Mouse (Mus musculus) midbrain, embryonic 11.5 days (tissue): Measurements from ENCODE around the gene Sema4c. TPM values are rescaled to one million over a fixed set of nuclear protein-coding genes. Genes with fewer than 3 reads are reported as not detected.
A peak's percentile ranks its signal among the peaks of the same experiment; 100 is the strongest.

Experiments
- ATAC-seq: fragments of 200-750 bp; cut with Nextera tagmentation; 2 replicates; pipeline ENCODE4 v1.8.0; 2017; ENCODE audit warnings: moderate TSS enrichment, moderate library complexity; ENCODE audit not compliant: low FRiP score
- DNase-seq: peaks from one replicate; pipeline ENCODE4 v3.0.0; 2015; ENCODE audit warnings: low spot score; ENCODE audit errors: missing footprints
- H3K27ac ChIP-seq: fragments of 300-500 bp; sonication (generic); 2 replicates; pipeline ENCODE4 v1.5.1; 2014; ENCODE audit warnings: low read depth, low read length
- H3K27me3 ChIP-seq: fragments of 300-500 bp; sonication (generic); 2 replicates; pipeline ENCODE4 v1.6.1; 2014; ENCODE audit warnings: mild to moderate bottlenecking, low read length, moderate library complexity, mixed read lengths; ENCODE audit not compliant: control insufficient read depth, insufficient read depth
- H3K36me3 ChIP-seq: fragments of 300-500 bp; sonication (generic); 2 replicates; pipeline ENCODE4 v1.6.1; 2014; ENCODE audit warnings: mild to moderate bottlenecking, low read length, moderate library complexity, mixed read lengths; ENCODE audit not compliant: control insufficient read depth, insufficient read depth
- H3K4me1 ChIP-seq: fragments of 300-500 bp; sonication (generic); 2 replicates; pipeline ENCODE4 v1.6.1; 2014; ENCODE audit warnings: low read length; ENCODE audit not compliant: control insufficient read depth, insufficient read depth
- H3K4me2 ChIP-seq: fragments of 300-500 bp; sonication (generic); 2 replicates; pipeline ENCODE4 v1.6.1; 2014; ENCODE audit warnings: mild to moderate bottlenecking, moderate library complexity
- H3K4me3 ChIP-seq: fragments of 300-500 bp; sonication (generic); 2 replicates; pipeline ENCODE4 v1.5.1; 2014; ENCODE audit warnings: low read depth, low read length
- H3K9ac ChIP-seq: fragments of 300-500 bp; sonication (generic); 2 replicates; pipeline ENCODE4 v1.6.1; 2014; ENCODE audit warnings: low read length
- H3K9me3 ChIP-seq: fragments of 300-500 bp; sonication (generic); 2 replicates; pipeline ENCODE4 v1.6.1; 2016; ENCODE audit warnings: low read length; ENCODE audit not compliant: control insufficient read depth
- WGBS: fragments of 180-500 bp; shearing (Covaris S2); extraction: QIAGEN DNeasy Blood & Tissue Kit; methylation state at CpG from one replicate; pipeline ENCODE4 v1.1.7; 2014; 5-methylcytosine and 5-hydroxymethylcytosine counted together
- polyA plus RNA-seq: library from polyadenylated mRNA; unstranded; fragments of >200 nt; fragmentation: Nextera tagmentation; extraction: Ambion mirVana; gene quantifications from 2 replicates; pipeline ENCODE4 v1.2.1, GENCODE M21; 2014

Gene Sema4c
- polyA plus RNA-seq: 3.1 and 3.4 TPM in 2 replicates

DNA sequence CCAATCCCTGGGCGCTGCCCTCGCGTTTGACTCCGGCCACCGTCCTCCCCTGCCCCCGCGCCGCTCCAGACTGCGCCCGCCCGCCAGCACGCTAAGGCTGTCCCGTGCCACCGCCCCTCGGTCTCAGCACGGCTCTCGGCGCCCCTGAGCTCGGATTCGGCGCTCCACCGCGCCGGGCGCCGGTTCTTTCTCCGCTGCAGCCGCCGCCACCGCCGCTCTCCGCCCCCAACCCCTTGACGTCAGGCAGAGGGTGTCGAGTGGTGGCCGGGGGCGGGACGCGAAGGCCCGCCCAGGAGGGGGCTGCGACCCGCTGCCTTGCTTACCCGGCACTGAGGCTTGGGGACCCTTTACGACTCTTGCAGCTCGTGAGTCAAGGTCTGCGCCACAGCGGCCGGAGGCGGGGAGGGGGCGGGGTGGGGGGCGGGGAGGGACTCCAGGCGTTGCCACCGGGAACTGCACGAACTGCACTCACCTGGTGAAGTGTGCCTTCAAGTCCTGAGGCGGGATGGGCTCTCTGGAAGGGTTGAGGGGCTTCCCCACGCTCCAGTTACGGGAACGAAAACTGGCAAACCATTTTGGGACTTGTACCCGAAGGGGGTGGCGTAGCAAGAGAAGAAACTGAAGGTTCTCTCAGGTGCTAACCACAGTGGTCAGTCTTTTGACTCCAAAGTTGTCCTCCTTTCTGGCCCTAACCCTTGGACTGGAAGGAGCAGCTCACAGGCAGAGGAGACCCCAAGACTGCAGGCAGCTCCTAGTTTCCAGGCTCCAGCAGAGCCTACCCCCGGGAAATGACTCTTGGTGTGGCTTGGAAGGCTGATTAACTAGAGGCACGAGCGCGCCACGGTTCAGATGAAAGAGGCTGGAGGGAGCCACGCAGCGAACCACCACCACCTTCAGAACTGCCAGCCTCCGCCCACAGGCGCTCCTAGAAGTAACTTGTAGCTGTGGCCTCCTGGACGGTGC lies at the start of gene Sema4c:
Sema4c (minus strand) TSS at position 319 of the 963 bp plus-strand sequence.
- peaks cover 11% of the 10 kb centered on the region for H3K36me3 ChIP-seq
- peak within 1 kb of the TSS; percentile 97 for H3K9ac ChIP-seq
- DNase-seq: peak; percentile 95
- WGBS: under 1% methylated on average over 68 of the region's 69 CpGs
- peak; percentile 71 for ATAC-seq
- H3K4me3 ChIP-seq: peak within 1 kb of the TSS; percentile 96
- H3K9me3 ChIP-seq: no peaks in the 10 kb centered on the region
- peak within 1 kb of the TSS; percentile 99 for H3K4me2 ChIP-seq
- H3K4me1 ChIP-seq: peaks cover 30% of the 10 kb centered on the region
- no peaks in the 10 kb centered on the region for H3K27me3 ChIP-seq
- H3K27ac ChIP-seq: peak within 1 kb of the TSS; percentile 95

DNA sequence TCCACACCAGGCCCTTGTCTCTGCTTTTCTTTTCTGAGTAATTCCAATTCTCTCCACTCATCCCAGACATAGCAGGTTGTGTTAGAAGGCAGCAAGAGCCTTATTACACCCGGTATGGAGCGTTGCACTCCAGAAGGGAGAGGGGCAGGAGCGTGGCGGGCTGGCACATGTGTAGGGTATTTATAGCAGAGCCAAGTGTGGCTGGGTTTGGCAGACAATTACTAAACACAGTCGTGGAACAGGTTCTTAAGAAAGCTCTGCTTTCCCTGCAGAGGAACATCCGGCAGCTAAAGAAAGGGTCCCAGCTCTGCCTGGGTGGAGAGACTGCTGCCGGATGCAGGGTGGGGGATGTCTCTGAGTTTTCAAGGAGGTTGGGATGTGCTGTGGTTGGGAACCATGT lies 48.8 kb upstream of the Sema4c start:
- Histone ChIP-seq H3K9me3 (no peaks in the 10 kb centered on the region), H3K27ac (no peak overlapping the region), H3K9ac (no peak overlapping the region), H3K27me3 (no peaks in the 10 kb centered on the region), H3K4me1 (no peaks in the 10 kb centered on the region; the same call in 1 of the 2 replicates), H3K36me3 (no peaks in the 10 kb centered on the region), H3K4me3 (no peak overlapping the region), H3K4me2 (no peak overlapping the region)
- WGBS: 70% methylated on average over 7 of the region's 7 CpGs
- ATAC-seq (no peak), DNase-seq (peak; percentile 23)

DNA sequence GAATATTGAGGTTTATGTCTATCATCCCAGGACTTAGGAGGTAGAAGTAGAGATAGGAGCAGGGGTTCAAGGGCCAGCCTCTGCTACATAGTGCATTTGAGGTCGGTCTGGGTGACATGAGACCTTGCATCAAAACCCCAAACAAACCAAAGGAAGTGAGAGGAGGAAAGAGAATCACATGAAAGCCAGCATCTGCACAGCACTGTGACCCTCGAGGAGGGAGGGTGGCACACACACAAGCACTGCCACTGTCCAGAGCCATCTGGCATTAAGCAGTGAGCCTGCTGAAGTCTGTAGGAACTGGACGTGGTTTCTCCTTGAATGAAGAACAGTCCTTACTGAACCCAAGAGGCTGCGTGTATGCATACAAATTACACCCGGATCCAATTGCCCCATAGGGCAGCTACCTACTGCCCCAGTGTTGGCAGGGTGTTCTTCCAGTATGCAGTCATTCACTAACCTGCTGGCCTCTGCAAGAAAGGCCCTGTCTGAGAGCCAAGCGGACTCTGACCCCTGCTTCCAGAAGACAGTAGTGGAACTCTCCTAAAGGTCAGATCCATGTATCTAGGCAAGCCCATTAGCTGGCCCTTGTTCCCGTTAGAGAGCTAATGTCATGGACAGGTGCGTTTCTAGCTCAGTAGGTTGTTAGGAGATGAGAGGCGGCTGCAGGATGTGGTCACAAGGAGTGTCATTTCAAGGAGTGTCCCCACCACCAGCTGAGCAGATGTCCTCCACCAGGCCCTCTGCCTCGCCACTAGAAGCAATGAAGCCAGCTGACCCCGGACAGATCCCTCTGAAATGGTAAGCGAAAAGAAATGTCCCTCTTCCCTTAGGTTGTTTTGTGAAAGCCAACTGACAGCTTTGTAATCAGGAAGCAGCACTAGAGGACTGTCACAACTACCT lies 46.4 kb upstream of the Sema4c start:
- DNase-seq: no peak
- H3K27ac ChIP-seq: no peak overlapping the region
- no peaks in the 10 kb centered on the region for H3K36me3 ChIP-seq
- no peak for ATAC-seq
- H3K27me3 ChIP-seq: no peaks in the 10 kb centered on the region
- no peaks in the 10 kb centered on the region for H3K4me1 ChIP-seq
- H3K4me2 ChIP-seq: no peak overlapping the region
- no peaks in the 10 kb centered on the region for H3K9me3 ChIP-seq
- WGBS: 85% methylated on average over 12 of the region's 12 CpGs
- H3K9ac ChIP-seq: no peak overlapping the region
- H3K4me3 ChIP-seq: no peak overlapping the region

DNA sequence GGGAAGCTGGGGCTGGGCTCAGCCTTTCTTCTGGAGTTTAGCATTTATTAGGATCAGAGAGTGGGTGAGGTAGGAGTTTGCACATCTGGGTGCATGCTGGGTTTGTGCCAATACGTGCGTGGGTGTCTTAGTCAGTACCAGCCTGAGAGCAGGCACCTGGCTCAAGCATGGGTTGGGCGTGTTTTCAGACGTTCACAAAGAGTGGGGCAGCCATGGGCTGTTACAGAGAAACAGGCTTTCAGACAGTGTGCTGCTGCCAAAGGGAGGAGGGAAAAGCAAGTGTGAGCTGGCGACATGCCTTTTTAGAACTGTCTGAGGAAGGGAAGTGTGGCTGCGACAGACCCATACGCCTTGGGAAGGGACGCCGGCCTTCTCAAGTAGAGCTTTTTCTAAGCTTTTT lies 45.2 kb upstream of the Sema4c start:
- ATAC-seq: no peak

DNA sequence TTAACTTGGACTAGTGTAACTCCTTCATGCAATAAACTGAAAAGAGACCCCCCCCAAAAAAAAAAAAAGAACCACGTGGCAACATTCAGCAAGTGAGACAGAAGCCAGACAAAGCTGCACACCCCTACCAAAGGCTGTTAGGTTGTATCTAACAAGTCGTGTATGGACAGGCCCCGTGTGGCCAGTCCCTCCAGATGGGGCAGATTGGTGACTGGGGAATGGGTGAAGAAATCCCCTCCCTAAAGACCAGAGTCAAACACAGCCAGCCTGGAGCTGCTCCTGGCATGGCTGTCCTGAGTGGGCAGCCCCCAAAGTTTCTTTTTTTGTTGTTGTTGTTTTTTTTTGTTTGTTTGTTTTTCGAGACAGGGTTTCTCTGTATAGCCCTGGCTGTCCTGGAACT lies 44.1 kb upstream of the Sema4c start:
- no peak for ATAC-seq
- no peaks in the 10 kb centered on the region for H3K27me3 ChIP-seq
- no peaks in the 10 kb centered on the region for H3K9me3 ChIP-seq
- no peaks in the 10 kb centered on the region for H3K4me1 ChIP-seq
- no peak overlapping the region for H3K4me2 ChIP-seq
- peak; percentile 12 for DNase-seq
- H3K9ac ChIP-seq: no peak overlapping the region
- H3K36me3 ChIP-seq: no peaks in the 10 kb centered on the region
- no peak overlapping the region for H3K4me3 ChIP-seq
- no peak overlapping the region for H3K27ac ChIP-seq
- 75% methylated on average over 4 of the region's 4 CpGs for WGBS

More for the DNA sequence above, 45.2 kb upstream of the Sema4c start:
- Histone ChIP-seq H3K9ac (no peak overlapping the region), H3K27ac (no peak overlapping the region), H3K36me3 (no peaks in the 10 kb centered on the region), H3K4me2 (no peak overlapping the region), H3K4me3 (no peak overlapping the region), H3K9me3 (no peaks in the 10 kb centered on the region), H3K4me1 (no peaks in the 10 kb centered on the region), H3K27me3 (no peaks in the 10 kb centered on the region)
- no peak for DNase-seq
- 79% methylated on average over 9 of the region's 9 CpGs for WGBS

DNA sequence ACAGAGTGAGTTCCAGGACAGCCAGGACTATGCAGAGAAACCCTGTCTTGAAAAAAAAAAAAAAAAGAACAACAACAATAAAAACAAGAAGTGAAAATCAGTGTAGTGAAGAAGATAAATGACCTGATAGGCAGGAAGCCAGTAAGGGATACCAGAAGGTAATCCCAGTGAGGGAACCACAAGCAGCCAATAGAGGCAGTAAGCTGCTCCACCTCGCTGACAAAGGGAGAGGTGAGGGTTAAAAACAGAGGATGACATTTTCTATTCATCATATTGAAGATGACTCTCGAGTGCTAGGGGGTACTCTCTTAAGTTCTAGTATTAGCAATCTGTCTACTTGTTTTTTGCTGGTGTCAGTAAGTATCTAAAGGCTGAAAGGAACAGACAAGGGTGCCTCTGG lies 40.3 kb upstream of the Sema4c start:
- no peak for ATAC-seq
- Histone ChIP-seq H3K27ac (no peak overlapping the region), H3K36me3 (no peaks in the 10 kb centered on the region), H3K4me2 (no peak overlapping the region), H3K4me3 (no peak overlapping the region), H3K4me1 (no peaks in the 10 kb centered on the region), H3K9ac (no peak overlapping the region), H3K27me3 (no peaks in the 10 kb centered on the region), H3K9me3 (no peaks in the 10 kb centered on the region)
- peak; percentile 51 for DNase-seq
- 76% methylated on average over 2 of the region's 2 CpGs for WGBS

DNA sequence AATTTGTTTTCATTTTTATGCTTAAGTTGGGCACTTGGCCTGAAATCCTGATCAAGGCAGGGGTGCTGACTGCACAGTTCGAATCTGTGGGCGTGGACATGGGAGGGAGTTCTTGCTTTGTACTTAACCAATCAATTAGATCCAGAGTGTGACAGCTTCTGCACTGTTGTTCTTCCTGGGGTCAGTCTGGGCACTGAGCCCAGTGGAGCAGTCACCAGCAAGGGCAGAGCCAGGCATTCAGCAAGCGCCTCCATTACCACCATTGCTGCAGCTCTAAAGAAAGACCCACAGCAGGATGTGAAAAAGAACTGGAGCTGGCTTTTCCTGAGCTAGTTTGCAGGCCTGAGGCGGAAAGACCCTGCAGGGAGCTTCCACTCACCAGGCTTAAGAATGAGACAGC lies 38.0 kb upstream of the Sema4c start:
- no peaks in the 10 kb centered on the region for H3K36me3 ChIP-seq
- WGBS: 23% methylated on average over 4 of the region's 4 CpGs
- H3K9me3 ChIP-seq: no peaks in the 10 kb centered on the region
- no peaks in the 10 kb centered on the region for H3K27me3 ChIP-seq
- peak; percentile 63; the same call in 1 of the 2 replicates for ATAC-seq
- H3K9ac ChIP-seq: no peak overlapping the region
- DNase-seq: peak; percentile 87
- H3K4me1 ChIP-seq: no peaks in the 10 kb centered on the region
- H3K27ac ChIP-seq: no peak overlapping the region
- H3K4me3 ChIP-seq: no peak overlapping the region
- H3K4me2 ChIP-seq: no peak overlapping the region

DNA sequence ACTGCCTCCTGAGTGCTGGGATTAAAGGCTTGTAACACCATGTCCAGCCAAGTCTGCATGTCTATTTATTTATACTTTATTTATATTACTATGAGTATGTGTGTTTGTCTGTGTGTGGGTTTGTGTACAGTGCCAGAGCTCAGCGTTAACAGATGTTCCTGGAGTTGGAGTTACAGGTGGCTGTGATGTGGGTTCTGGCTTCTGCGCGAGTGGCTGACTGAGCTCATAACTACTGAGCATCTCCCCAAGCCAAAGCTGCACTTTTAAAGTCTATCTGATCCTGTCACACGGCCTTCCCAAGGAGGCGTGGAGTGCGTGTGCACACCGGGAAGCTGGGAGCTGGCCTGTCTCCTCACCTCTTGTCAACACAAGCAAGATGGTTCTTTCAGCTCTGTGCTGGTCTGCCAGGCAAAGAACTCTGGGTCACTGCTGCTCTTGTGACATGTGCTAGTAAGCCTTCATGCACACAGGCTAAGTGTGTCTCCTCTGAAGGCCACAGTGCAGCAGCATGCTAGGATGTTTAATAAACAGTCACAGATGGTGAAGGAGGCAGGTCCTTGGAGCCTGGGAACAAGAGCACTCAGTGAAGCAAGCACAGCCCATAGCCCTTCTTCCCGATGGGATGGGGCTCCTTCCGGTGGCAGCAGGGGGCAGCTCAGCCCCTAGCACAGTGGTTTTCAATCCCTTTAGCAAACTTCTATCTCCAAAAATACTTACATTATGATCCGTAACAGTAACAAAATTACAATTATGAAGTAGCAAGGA lies 37.2 kb upstream of the Sema4c start:
- Histone ChIP-seq H3K4me1 (no peaks in the 10 kb centered on the region), H3K27ac (no peak overlapping the region; the same call in 1 of the 2 replicates), H3K9me3 (no peaks in the 10 kb centered on the region), H3K4me2 (no peak overlapping the region), H3K9ac (peak overlapping the region; percentile 16; the same call in 1 of the 2 replicates), H3K36me3 (no peaks in the 10 kb centered on the region), H3K27me3 (no peaks in the 10 kb centered on the region), H3K4me3 (no peak overlapping the region)
- DNase-seq (no peak), ATAC-seq (peak; percentile 31; the same call in 1 of the 2 replicates)
- WGBS: 61% methylated on average over 10 of the region's 10 CpGs
